Mouse (Mus musculus) layer of hippocampus, adult 18-20 months (tissue): ENCODE data around the gene Urm1. TPM values are rescaled to one million over a fixed set of nuclear protein-coding genes. Genes with fewer than 3 reads are reported as not detected.
A peak's percentile ranks its signal among the peaks of the same experiment; 100 is the strongest.

ENCODE experiments used
- DNase-seq, 2 experiments: peaks; one replicate each; pipeline ENCODE4 v3.0.0; 2022; ENCODE audit warnings: low spot score in 2 of 2
- total RNA-seq, 2 experiments: library from RNA; stranded (reverse); gene quantifications; 2 replicates each; pipeline ENCODE4 v1.2.3; 2021

Urm1 gene
- total RNA-seq, 2 experiments from 2014 or later: 44.5 to 50.7 TPM

DNA sequence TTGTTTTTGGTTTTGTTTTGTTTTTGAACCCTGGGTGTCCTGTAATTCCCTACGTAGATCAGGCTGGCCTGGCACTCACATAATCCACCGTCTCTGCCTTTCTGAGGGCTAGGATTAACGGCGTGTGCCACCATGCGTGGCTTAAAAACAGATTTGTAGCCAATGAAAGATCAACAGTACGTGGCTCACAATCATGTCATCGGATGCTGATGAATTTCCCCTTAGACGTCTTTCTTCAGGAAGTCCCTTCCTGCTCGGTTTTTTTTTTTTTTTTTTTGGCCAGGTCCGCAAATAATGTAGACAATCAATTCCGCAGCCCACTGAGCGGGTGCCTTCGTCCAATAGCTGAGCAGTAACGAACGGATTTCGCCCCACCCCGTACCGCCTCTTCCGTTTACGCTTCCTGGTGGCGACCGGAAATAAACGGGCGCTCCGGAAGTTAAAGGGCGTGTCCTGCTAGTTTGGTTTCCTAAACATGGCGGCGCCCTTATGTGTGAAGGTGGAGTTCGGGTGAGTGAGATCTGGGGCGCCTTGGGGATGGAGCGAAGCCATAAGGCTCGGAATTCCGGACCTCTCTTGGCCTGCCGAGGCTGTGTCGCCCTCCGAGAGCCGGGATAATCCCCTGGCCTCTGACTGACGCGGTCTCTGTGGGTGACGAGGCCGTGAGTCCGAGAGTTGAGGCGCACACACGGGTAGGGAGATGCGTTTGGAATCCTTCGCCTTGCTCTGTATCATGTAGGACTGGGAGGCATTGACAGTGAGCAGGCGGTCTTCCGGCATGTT, 7.2 kb downstream of the Urm1 start:
- DNase-seq: peak; percentile 95 to 97

DNA sequence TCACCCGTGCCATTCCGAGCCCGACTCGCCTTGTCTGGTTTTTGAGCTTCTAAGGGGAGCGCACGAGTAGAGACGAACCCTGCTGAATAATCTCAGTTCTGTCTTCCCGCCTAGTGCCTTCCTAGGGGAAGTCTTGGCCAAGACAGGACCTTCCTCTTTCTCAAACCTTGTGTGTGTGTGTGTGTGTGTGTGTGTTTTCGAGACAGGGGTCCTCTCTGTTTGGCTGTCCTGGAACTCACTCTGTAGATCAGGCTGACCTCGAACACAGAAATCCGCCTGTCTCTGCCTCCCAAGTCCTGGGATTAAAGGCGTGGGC, 7.8 kb downstream of the Urm1 start:
- DNase-seq: no peak

DNA sequence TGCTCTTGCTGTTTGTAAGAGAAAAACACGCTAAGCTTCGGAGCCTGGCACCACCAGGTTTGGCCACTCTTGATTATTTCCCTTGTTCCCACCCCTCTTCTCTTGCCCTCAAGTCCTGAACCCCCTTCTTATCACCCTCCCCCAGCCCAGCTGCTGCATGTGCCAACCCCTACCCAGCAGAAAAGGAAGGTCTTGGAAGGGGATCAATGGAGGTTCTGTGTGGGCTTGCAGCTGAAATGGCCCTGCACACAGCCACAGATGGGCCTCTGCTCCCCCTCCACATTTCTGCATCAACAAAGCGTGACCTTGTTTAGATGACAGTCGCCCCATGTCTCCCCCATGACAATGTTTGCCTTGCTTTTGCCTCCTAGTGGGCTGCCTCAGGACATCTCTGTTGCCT, 11.2 kb downstream of the Urm1 start:
- peak; percentile 27 to 56 for DNase-seq

DNA sequence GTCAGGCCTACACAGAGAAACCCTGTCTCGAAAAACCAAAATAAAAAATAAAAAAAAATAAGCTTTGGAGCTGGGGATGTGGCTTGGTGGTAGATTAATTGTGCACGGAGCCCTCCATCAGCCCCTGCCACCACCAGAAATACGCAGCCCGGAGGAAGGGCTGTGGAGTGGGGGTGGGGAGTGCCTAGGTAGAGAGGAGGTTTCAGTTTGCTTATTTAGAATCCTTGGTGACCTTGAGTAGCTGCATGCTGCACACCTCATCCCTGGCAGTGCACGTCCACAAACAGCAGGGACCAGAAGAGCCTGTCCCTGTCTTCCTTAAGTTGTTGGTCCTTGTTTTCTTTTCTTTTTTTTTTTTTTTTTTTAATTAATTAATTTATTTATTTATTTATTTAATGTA, 13.9 kb downstream of the Urm1 start:
- no peak for DNase-seq

DNA sequence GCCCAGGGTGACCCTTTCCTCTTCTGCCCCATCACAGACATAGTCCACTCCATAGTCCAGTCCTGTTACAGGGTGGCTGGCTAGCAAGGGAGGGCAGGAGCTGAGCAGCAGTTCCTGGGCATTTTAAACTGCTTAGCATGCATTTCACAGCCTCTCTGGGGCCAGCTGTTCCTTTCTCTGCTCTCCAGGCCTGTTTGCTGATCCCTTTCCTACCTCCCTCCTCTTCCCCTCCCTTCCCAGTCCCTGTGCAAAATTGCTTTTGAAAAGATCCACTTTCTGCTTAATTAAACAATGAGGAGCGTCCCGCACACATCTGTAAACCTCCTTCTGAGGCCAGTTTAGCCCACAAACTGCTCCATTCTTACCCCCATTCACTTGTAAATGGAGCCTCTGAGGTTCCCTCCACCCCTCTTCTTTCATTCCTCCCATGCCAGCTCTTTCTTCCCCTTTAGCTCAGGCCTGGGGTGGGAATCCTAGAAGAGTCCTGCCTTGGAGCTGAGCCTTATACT, 15.6 kb downstream of the Urm1 start:
- DNase-seq: no peak

DNA sequence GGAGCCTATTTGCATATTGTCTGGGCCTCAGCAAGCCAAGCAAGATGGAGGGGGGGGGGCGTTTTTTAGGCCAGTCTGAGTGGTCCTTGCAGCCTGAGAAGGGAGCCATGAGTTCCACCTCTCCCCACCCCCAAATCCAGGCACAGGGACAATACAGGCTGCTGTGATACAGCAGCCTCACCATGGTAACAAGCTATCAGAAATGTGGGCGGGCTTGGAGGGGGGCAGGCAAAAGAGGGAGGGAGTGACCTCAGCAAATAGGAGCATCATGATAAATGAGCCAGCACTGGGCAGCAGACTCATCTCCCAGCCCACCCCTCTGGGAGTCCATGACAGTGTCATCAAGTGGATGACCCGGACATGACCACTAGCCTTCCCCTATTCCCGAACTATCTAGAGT, 19.6 kb downstream of the Urm1 start:
- no peak for DNase-seq

DNA sequence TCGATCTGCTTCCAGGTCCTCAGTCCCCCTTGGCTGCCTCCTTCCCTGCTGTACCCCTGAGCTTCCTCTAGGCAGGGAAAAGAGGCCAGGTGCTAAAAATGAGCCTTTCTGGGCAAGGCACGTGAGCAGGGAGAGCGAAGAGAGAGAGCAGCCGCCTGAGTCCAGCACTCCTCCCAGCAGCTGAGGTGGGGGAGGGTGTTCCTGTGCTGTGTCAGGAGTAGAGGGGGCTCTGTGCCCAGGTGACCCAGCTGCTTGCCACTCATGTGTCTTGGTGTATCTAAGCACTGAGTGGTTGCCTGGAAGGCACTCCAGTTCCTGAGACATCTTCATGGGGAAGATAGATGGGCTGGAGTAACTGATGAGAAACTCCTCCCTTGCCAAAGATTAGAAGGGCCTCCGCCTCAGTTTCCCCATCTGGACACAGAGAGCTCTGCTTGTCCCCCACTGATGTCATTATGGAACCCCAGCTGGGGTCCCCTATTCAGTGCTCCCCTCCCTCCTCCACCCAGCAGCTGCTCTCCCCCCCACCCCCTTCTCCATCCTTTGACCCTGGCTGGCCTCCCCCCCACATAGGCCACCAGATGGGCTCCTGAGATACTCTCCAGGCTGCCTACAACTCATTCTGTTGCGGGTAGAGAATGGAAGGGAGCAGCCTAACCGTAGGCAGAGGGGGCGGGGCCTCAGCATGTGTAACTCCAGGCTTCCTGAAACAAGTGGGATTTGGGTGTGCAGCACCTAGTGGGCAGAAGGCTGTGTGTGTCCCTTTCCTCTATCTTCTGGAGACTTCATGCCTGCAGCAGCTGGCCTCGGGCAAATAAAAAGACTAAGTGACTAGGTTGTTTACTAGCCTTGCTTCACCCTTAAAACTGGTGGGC, 23.6 kb downstream of the Urm1 start:
- peak; percentile 25 to 72 for DNase-seq

DNA sequence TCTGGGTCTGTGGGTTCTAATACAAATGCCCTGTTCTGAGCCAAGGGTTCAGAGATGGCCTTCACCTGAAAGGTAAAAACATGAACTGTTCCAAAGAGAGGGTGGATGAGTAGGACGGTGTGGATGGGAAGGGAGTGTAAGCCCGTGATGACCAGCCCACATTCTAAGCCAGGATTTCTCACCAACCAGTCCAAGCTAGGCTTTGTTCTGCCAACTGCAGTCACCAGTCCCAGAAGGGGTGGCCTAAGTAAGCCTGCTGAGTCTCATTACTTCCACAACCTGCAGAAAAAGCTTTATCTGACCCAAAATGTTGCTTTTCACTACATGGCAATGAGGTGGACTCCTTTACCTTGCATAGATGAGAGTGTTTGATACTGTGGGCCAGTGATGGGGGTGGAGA, 24.2 kb downstream of the Urm1 start:
- DNase-seq: no peak

DNA sequence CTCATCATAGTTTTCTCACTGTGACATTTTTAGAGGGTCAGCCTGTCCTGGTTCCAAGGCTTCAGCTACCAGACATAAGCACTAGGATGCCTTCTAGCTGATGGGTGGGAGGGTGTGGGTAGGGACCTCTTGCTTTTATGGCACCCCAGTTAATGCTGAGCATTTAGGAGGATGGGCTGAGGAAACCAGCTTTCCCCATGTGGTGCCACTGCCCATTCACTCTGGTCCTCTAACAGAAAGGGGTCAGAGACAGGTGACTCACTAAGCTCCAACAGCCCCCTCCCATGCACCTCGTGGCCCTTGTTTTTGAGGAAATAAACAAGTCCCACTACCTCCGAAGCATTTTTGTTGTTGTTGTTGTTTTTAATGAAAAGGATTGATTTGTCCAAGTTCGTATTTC, 24.8 kb downstream of the Urm1 start:
- no peak for DNase-seq

DNA sequence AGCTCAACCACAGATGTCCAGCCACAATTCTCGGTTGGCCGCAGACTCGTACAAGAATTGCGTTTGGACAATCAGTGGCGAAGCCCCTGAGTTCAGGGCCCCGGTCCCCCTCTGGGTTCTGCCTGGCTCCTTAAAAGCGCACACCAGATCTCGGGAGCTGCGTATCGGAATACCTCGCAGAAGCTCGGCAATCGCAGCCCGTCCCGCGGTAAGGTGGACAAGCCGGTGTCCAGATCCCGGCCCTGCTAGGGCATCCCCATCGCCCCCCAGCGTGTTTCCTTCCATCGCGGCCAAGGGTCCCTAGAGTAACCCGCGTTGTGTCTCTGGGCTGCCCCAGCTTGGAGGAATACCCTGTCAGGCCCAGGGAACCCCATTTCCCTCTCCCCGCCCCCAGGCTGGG, 25.8 kb downstream of the Urm1 start:
- DNase-seq: no peak

DNA sequence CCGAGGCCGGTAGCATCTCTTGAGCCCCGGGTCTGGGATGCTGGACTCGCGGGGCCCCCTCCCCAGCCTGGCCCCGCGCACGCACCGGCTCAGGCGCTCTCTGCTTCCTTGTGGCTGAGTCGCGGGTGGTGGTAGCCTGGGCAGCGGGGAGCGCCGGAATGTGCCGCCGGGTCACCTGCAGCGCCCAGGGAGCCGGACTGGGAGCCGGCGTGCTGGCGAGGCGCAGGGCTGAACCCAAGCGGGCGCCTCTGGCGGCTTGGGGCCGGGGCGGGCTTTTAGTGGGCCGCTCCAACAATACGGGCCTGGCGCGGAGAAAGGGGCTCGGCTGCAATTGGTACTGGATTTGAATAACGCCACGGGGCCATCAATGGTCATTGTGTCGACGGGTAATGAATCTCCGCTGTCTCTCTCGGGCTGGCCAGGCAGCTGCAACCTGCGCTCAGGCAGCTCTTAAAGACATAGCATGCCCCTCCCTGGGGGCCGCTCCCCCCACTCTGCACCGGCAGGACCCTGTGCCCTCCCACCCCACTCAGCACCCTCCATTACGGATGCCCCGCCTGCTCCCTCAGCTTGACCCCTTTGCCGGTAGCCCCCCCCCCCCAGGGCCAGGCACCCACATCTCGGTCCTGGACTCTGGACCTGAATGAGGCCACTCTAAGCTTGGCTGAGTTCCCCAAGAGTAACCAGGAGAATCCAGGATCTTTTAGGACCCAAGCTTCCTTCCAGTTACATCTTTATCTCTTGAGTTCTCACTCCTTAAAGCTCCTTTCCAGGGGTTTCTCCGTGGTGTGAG, 26.4 kb downstream of the Urm1 start:
- DNase-seq: peak; percentile 26 to 57

DNA sequence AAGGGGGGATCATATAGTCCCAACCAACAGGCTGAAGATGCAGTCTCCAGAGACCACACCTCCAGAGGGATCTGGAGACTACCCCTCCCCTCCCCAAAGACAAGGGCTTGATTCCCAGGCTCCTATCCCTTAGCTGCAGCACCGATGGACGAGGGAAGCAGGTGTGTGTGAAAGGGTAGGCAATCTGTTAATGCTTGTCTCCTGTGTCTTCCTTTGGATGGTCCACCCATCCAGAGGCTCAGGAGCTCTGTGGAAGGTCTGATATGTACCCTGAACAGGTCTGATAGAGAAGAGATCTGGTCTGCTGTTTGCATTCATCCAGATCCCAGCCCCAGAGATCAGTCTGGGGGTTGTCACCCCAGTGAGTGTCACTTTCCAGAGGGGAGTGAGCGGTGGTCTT, 27.0 kb downstream of the Urm1 start:
- DNase-seq: no peak

DNA sequence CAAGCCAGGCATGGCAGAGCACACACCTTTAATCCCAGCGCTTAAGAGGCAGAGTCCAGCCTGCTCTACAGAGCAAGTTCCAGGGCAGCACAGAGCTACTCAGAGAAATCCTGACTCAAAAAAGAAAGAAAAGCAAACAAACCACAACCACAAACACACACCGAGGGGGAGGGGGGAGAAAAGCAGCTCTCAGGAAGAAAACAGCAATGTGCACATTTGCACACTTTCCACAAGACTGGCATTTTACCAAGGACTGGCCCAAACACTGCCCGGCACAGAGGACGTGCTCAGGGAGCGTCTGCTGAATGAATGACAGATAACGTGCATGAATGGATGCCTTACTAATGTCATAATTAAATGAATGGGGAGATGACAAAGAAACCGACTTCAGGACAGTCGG, 29.2 kb downstream of the Urm1 start:
- DNase-seq: no peak

DNA sequence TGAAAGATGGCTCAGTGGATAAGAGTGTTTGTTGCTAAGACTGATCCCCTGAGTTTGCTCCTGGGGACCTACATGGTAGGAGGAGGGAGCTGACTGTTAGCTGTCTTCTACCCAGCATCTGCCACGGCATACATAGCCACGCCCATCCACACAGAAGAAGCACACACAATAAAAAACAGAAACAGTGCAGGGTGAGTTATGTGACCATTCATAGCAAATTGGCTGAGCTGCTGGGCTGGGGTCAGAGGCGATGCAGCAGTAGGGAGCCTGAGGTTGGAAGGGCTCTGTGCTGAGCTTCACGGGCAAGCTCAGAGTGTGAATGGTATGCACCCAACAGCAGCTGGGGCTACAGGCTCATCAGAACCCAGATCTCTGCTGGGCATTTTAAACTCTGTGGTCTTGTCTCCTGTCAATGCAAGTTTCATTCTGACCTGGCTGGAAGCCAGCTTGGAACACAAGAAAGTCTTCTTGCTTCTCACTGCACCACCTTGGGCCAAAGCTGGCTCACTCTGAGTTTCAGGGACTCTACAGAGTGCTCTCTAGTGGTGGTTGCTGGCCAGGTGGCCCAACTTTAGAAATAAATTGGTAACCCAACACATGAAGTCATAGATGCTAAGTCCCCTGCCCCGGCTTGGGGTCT, 30.1 kb downstream of the Urm1 start:
- DNase-seq: no peak

DNA sequence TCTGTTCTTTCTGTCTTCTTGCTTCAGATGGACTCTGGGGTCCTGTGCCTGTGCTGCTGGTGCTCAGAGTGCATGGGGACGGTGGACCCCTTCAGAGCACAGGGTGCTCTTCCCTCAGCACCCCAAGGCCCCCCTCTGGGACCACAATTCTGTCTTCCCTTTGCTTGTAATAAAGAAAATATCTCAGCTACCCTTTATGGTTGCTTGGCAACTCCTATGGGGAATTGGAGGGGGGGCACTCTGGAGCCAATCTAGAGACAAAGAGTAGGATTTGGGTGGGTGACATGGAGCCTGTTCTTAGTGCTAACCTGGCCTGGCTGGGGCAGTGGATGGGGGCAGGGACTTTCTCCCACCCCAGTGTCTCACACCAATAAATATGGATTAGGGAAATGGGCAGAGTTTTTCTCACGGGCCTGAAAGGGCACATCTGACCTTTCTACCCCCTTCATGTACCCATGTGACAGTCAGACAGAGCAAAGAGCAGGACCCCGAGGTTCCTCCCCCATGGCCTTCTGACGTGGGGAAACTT, 33.1 kb downstream of the Urm1 start:
- DNase-seq: no peak

DNA sequence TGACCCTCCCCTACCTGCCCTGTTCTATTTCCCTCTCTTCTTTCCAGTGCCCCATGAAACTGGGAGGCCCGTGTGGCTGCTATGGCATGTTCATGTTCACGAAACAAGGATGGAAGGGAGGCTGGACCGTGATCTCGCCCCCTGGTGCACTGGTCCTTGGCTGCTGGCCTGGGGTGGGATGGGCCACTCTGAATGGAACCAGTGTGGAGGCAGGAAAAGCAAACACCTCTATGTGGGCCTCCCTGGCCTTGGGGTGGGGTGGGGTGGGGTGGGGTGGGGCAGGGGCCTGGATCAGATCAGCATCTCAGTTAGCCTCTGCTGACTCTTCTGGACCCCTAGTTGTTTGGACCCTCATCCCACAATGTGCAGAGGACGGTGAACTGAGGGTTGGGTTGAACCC, 33.9 kb downstream of the Urm1 start:
- DNase-seq: no peak

DNA sequence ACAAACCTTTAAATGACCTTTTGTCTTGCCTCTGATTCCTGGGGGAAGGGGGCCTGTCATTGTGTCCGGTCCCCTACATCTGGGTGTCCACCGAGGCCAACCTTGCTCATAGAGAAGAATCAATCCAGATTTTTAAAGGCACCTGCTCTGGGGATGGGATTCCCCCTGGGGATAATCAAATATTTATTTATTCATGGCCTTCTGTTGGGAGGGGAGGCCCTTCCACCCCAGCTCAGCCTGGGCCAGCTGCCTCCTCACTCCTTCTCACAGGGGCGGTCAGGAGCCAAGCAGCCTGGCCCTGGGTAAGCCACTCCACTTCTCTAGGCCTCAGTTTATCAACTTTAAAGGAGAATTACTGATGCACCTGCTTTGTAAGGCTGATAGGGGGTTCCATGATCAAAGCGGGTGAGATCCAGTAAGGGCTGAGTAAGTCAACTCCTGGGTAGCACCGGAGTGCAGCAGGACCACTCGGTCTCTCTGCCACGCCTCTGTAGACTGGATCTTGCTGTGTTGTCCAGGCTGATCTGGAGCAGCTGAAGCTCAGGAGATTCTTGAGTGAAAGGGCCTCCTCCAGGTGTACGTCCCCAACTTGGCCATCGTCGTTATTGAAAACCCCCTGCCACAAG, 35.8 kb downstream of the Urm1 start:
- DNase-seq: no peak

DNA sequence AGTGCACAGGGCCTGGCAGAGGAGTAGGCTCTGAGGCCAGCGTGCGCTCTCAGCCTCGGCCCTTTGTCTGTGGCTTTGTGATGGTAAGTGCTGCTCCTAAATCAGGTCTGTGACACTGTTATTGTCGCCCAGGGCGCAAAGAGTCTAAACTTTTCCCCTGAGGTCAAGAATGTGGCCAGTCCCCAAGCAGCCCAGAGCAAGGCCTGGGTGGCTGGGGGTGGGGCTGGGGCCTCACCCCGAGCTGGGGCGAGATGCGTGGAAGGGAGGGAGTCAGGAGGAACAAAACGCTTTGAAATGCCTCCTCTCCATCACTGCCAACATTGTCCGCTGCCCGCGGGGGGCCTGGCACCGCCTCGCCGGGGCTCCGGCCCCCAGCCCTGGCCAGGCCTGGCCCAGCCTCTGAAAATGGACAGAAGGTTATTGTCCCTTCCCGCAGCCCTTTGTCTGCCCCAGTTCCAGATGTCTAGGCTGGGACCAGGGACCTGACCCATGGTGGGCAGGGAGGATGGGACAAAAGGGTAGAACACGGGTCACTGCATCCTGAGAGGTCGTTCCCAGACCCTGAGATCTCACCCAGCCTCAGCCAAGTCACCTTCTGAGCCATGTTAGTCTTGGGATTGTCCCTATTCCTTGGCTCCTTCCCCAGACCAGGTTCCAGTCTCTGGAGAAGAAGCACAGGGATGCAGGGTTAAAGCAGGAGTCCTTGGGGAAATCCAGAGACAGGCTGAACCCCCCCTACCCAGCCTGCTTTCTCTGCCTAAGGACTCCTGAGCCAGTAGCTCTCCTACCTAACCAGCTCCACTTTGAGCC, 36.8 kb downstream of the Urm1 start:
- DNase-seq: peak in 1 of 2 experiments; percentile 44

DNA sequence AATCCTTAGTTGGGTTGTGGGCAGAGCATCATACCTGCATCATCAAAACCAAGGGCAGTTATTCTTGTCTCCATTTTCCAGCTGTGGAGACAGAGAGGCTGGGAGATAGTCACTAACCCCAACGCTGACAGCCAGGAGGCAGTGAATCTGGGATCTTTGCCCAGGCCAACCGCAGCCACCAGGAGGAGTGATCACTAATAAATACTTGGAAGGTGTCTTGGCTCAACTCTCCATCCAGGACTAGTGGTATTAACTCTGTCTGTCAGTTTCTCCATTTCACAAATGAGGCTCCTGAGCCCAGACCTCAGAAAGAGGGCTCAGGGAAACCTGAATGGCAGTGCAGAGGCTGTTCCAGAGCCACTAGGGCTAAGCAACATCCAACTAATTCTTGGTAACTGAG, 37.5 kb downstream of the Urm1 start:
- DNase-seq: no peak

DNA sequence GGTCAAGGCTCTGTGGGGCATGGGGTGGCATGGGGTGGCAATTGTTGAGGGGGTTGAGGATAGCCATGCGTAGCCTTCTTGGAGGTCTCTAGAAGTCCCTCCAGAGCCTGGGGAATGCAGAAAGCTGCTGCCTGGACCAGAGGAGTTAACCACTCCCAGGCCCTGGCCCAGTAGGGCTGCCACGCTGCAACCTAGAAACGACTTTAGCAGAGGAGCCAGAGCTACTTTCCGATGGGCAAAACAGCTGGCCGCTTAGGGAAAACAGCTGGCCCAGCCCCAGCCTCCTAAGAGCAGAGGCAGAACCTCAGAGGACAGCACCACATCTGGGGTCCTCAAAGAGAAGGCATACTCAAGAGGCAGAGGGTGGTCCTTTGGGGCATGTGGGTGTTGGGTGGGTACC, 38.1 kb downstream of the Urm1 start:
- no peak for DNase-seq
